Mouse (Mus musculus): ENCODE measurements at regions not wholly inside any gene's neighbourhood (a gene's known extent, or its start where the extent isn't known, plus 50 kb on each side); places are given as distances from the start of the nearest gene placed in this dataset.

- ATAC-seq (ENCODE audit: low FRiP score), result no peak
- 35% methylated on average over 12 of the region's 12 CpGs for WGBS
- H3K4me2 ChIP-seq, result no peak overlapping the region
- no peaks in the 10 kb centered on the region for H3K27me3 ChIP-seq (ENCODE audit: control insufficient read depth, insufficient read depth, low read length)
- H3K27ac ChIP-seq (ENCODE audit: low read depth, low read length), result no peak overlapping the region
- H3K4me1 ChIP-seq (ENCODE audit: control insufficient read depth, insufficient read depth, low read length), result no peaks in the 10 kb centered on the region
- H3K36me3 ChIP-seq (ENCODE audit: control insufficient read depth, insufficient read depth, low read length), result no peaks in the 10 kb centered on the region
- no peaks in the 10 kb centered on the region for H3K9me3 ChIP-seq (ENCODE audit: control insufficient read depth, low read length)
- no peak overlapping the region for H3K4me3 ChIP-seq (ENCODE audit: low read depth, low read length)
- DNase-seq (ENCODE audit: low spot score, missing footprints), result no peak
- no peak overlapping the region for H3K9ac ChIP-seq (ENCODE audit: low read length)
Measured at GRCm38 (mm10) chr16:90635216-90635615, 92.0 kb downstream of the Mis18a start.

GRCm38 (mm10) chr16:90629976-90630375, 97.2 kb downstream of the Mis18a start:
- 0 out of 2 replicates have a peak, but pooled peaks cover 5% of the 10 kb centered on the region for H3K4me1 ChIP-seq (ENCODE audit: control insufficient read depth, insufficient read depth, low read length)
- DNase-seq (ENCODE audit: low spot score, missing footprints) (peak; percentile 86), ATAC-seq (ENCODE audit: low FRiP score) (no peak)
- no peaks in the 10 kb centered on the region for H3K27me3 ChIP-seq (ENCODE audit: control insufficient read depth, insufficient read depth, low read length)
- no peak overlapping the region for H3K4me2 ChIP-seq
- no peak overlapping the region for H3K4me3 ChIP-seq (ENCODE audit: low read depth, low read length)
- no peak overlapping the region for H3K9ac ChIP-seq (ENCODE audit: low read length)
- no peak overlapping the region for H3K27ac ChIP-seq (ENCODE audit: low read depth, low read length)
- no peaks in the 10 kb centered on the region for H3K36me3 ChIP-seq (ENCODE audit: control insufficient read depth, insufficient read depth, low read length)
- WGBS, result 34% methylated on average over 6 of the region's 6 CpGs
- no peaks in the 10 kb centered on the region for H3K9me3 ChIP-seq (ENCODE audit: control insufficient read depth, low read length)

- no peak overlapping the region for H3K27ac ChIP-seq (ENCODE audit: low read depth, low read length)
- H3K9ac ChIP-seq (ENCODE audit: low read length), result peak overlapping the region; percentile 44; the same call in 1 of the 2 replicates
- no peaks in the 10 kb centered on the region for H3K27me3 ChIP-seq (ENCODE audit: control insufficient read depth, insufficient read depth, low read length)
- DNase-seq (ENCODE audit: low spot score, missing footprints), result peak; percentile 90
- no peaks in the 10 kb centered on the region for H3K36me3 ChIP-seq (ENCODE audit: control insufficient read depth, insufficient read depth, low read length)
- H3K4me3 ChIP-seq (ENCODE audit: low read depth, low read length), result no peak overlapping the region
- H3K4me2 ChIP-seq, result peak overlapping the region; percentile 19
- H3K9me3 ChIP-seq (ENCODE audit: control insufficient read depth, low read length), result no peaks in the 10 kb centered on the region
- WGBS, result 37% methylated on average over 19 of the region's 19 CpGs
- peak; percentile 63 for ATAC-seq (ENCODE audit: low FRiP score)
- 0 out of 2 replicates have a peak, but pooled peaks cover 5% of the 10 kb centered on the region for H3K4me1 ChIP-seq (ENCODE audit: control insufficient read depth, insufficient read depth, low read length)
Measured at GRCm38 (mm10) chr16:90629121-90629930, 97.9 kb downstream of the Mis18a start.

- no peaks in the 10 kb centered on the region for H3K9me3 ChIP-seq (ENCODE audit: control insufficient read depth, low read length)
- H3K27ac ChIP-seq (ENCODE audit: low read depth, low read length), result no peak overlapping the region
- H3K4me1 ChIP-seq (ENCODE audit: control insufficient read depth, insufficient read depth, low read length), result 0 out of 2 replicates have a peak, but pooled peaks cover 5% of the 10 kb centered on the region
- no peak overlapping the region for H3K4me3 ChIP-seq (ENCODE audit: low read depth, low read length)
- no peak overlapping the region; the same call in 1 of the 2 replicates for H3K4me2 ChIP-seq
- WGBS, result 58% methylated on average over 13 of the region's 13 CpGs
- no peaks in the 10 kb centered on the region for H3K27me3 ChIP-seq (ENCODE audit: control insufficient read depth, insufficient read depth, low read length)
- no peaks in the 10 kb centered on the region for H3K36me3 ChIP-seq (ENCODE audit: control insufficient read depth, insufficient read depth, low read length)
- H3K9ac ChIP-seq (ENCODE audit: low read length), result 0 out of 2 replicates have a peak overlapping the region, but pooled peaks have one; percentile 44
- DNase-seq (ENCODE audit: low spot score, missing footprints) (no peak), ATAC-seq (ENCODE audit: low FRiP score) (no peak)
Measured at GRCm38 (mm10) chr16:90628605-90629120, 98.5 kb downstream of the Mis18a start.

GRCm38 (mm10) chr16:90626035-90626670, 101.1 kb downstream of the Mis18a start:
- Histone ChIP-seq H3K4me3 (ENCODE audit: low read depth, low read length) (no peak overlapping the region), H3K9me3 (ENCODE audit: control insufficient read depth, low read length) (no peaks in the 10 kb centered on the region), H3K36me3 (ENCODE audit: control insufficient read depth, insufficient read depth, low read length) (no peaks in the 10 kb centered on the region), H3K4me1 (ENCODE audit: control insufficient read depth, insufficient read depth, low read length) (0 out of 2 replicates have a peak, but pooled peaks cover 5% of the 10 kb centered on the region), H3K4me2 (no peak overlapping the region), H3K27ac (ENCODE audit: low read depth, low read length) (no peak overlapping the region), H3K9ac (ENCODE audit: low read length) (no peak overlapping the region), H3K27me3 (ENCODE audit: control insufficient read depth, insufficient read depth, low read length) (no peaks in the 10 kb centered on the region)
- WGBS, result 86% methylated on average over 9 of the region's 9 CpGs
- DNase-seq (ENCODE audit: low spot score, missing footprints), result no peak
- no peak for ATAC-seq (ENCODE audit: low FRiP score)

- Histone ChIP-seq H3K4me1 (ENCODE audit: control insufficient read depth, insufficient read depth, low read length) (0 out of 2 replicates have a peak, but pooled peaks cover 5% of the 10 kb centered on the region), H3K9ac (ENCODE audit: low read length) (no peak overlapping the region), H3K4me2 (no peak overlapping the region), H3K27ac (ENCODE audit: low read depth, low read length) (no peak overlapping the region), H3K9me3 (ENCODE audit: control insufficient read depth, low read length) (no peaks in the 10 kb centered on the region), H3K36me3 (ENCODE audit: control insufficient read depth, insufficient read depth, low read length) (no peaks in the 10 kb centered on the region), H3K4me3 (ENCODE audit: low read depth, low read length) (no peak overlapping the region), H3K27me3 (ENCODE audit: control insufficient read depth, insufficient read depth, low read length) (no peaks in the 10 kb centered on the region)
- no peak for ATAC-seq (ENCODE audit: low FRiP score)
- no peak for DNase-seq (ENCODE audit: low spot score, missing footprints)
- WGBS, result 87% methylated on average over 16 of the region's 16 CpGs
Measured at GRCm38 (mm10) chr16:90625301-90626034, 101.7 kb downstream of the Mis18a start.

GRCm38 (mm10) chr16:90624039-90624625, 103.1 kb downstream of the Mis18a start:
- no peaks in the 10 kb centered on the region for H3K4me1 ChIP-seq (ENCODE audit: control insufficient read depth, insufficient read depth, low read length)
- no peak overlapping the region for H3K9ac ChIP-seq (ENCODE audit: low read length)
- no peaks in the 10 kb centered on the region for H3K9me3 ChIP-seq (ENCODE audit: control insufficient read depth, low read length)
- WGBS, result 78% methylated on average over 17 of the region's 17 CpGs
- H3K4me2 ChIP-seq, result no peak overlapping the region
- H3K4me3 ChIP-seq (ENCODE audit: low read depth, low read length), result no peak overlapping the region
- H3K36me3 ChIP-seq (ENCODE audit: control insufficient read depth, insufficient read depth, low read length), result no peaks in the 10 kb centered on the region
- no peaks in the 10 kb centered on the region for H3K27me3 ChIP-seq (ENCODE audit: control insufficient read depth, insufficient read depth, low read length)
- no peak for ATAC-seq (ENCODE audit: low FRiP score)
- DNase-seq (ENCODE audit: low spot score, missing footprints), result no peak
- H3K27ac ChIP-seq (ENCODE audit: low read depth, low read length), result no peak overlapping the region

- 77% methylated on average over 8 of the region's 8 CpGs for WGBS
- no peak overlapping the region for H3K4me3 ChIP-seq (ENCODE audit: low read depth, low read length)
- no peaks in the 10 kb centered on the region for H3K4me1 ChIP-seq (ENCODE audit: control insufficient read depth, insufficient read depth, low read length)
- no peak overlapping the region for H3K4me2 ChIP-seq
- no peaks in the 10 kb centered on the region for H3K9me3 ChIP-seq (ENCODE audit: control insufficient read depth, low read length)
- ATAC-seq (ENCODE audit: low FRiP score) (no peak), DNase-seq (ENCODE audit: low spot score, missing footprints) (no peak)
- no peak overlapping the region for H3K27ac ChIP-seq (ENCODE audit: low read depth, low read length)
- no peaks in the 10 kb centered on the region for H3K36me3 ChIP-seq (ENCODE audit: control insufficient read depth, insufficient read depth, low read length)
- H3K9ac ChIP-seq (ENCODE audit: low read length), result no peak overlapping the region
- no peaks in the 10 kb centered on the region for H3K27me3 ChIP-seq (ENCODE audit: control insufficient read depth, insufficient read depth, low read length)
Measured at GRCm38 (mm10) chr16:90622677-90623225, 104.5 kb downstream of the Mis18a start.
